Mouse (Mus musculus) forebrain, embryonic 11.5 days (tissue): ENCODE measurements at regions not wholly inside any gene's neighbourhood (a gene's known extent, or its start where the extent isn't known, plus 50 kb on each side); places are given as distances from the start of the nearest gene placed in this dataset.

Experiments used
- ATAC-seq: fragments of 200-750 bp; cut with Nextera tagmentation; replicated peaks from 2 replicates; pipeline ENCODE4 v1.8.0; 2017; ENCODE audit warnings: moderate TSS enrichment; ENCODE audit not compliant: low FRiP score
- DNase-seq: peaks from one replicate; pipeline ENCODE4 v3.0.0-alpha.2; 2017; ENCODE audit warnings: low spot score
- H3K27ac ChIP-seq: fragments of 300-500 bp; sonication (generic); 2 replicates; pipeline ENCODE4 v1.5.1; 2014; ENCODE audit warnings: low read depth, low read length
- H3K27me3 ChIP-seq: fragments of 300-500 bp; sonication (generic); 2 replicates; pipeline ENCODE4 v1.6.1; 2014; ENCODE audit warnings: mild to moderate bottlenecking, low read length, mixed read lengths; ENCODE audit not compliant: control insufficient read depth, insufficient read depth
- H3K36me3 ChIP-seq: fragments of 300-500 bp; sonication (generic); 2 replicates; pipeline ENCODE4 v1.6.1; 2014; ENCODE audit warnings: mild to moderate bottlenecking, low read length, moderate library complexity, mixed read lengths; ENCODE audit not compliant: control insufficient read depth, insufficient read depth
- H3K4me1 ChIP-seq: fragments of 300-500 bp; sonication (generic); replicated peaks from 2 replicates; pipeline ENCODE4 v1.6.1; 2014; ENCODE audit warnings: low read length, mixed read lengths; ENCODE audit not compliant: control insufficient read depth, insufficient read depth
- H3K4me2 ChIP-seq: fragments of 300-500 bp; sonication (generic); 2 replicates; pipeline ENCODE4 v1.6.1; 2014; ENCODE audit warnings: low read depth, mild to moderate bottlenecking, low read length, moderate library complexity, mixed read lengths; ENCODE audit not compliant: severe bottlenecking
- H3K4me3 ChIP-seq: fragments of 300-500 bp; sonication (generic); 2 replicates; pipeline ENCODE4 v1.5.1; 2014; ENCODE audit warnings: low read depth, low read length
- H3K9ac ChIP-seq: fragments of 300-500 bp; sonication (generic); 2 replicates; pipeline ENCODE4 v1.6.1; 2014; ENCODE audit warnings: low read length
- H3K9me3 ChIP-seq: fragments of 300-500 bp; sonication (generic); 2 replicates; pipeline ENCODE4 v1.6.1; 2016; ENCODE audit warnings: low read length, mixed read lengths; ENCODE audit not compliant: control insufficient read depth
- WGBS: fragments of 180-500 bp; shearing (Covaris S2); extraction: QIAGEN DNeasy Blood & Tissue Kit; methylation state at CpG from one replicate; pipeline ENCODE4 v1.1.7; 2014; 5-methylcytosine and 5-hydroxymethylcytosine counted together

- ATAC-seq = no peak
These were observed 129.1 kb upstream of the Sash1 start for GRCm38 (mm10) chr10:9014810-9015505.

DNA sequence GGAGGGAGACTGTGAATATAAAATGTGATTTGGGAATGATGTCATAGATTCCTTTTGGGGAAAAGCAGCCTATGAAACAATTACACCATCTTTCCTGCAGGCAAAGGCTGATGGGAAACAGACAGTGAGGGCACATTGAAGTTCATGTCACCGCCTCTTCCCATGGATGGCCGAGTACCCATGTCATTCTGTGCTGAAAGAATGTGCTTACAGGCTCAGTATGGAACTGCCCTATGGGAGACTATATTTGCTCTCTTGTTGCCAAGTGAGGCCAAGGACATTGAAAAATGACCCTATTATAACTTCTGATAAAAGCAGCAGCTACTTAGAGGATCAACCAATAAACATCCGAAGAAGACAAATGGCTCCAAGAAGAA is 127.7 kb upstream of the Sash1 start:
- Histone ChIP-seq H3K27me3 (no peaks in the 10 kb centered on the region), H3K36me3 (no peaks in the 10 kb centered on the region), H3K9me3 (no peaks in the 10 kb centered on the region), H3K4me3 (no peak overlapping the region), H3K4me1 (no peaks in the 10 kb centered on the region), H3K4me2 (no peak overlapping the region), H3K9ac (no peak overlapping the region), H3K27ac (no peak overlapping the region)
- no peak for DNase-seq
- WGBS = 72% methylated on average over 3 of the region's 3 CpGs
- no peak for ATAC-seq

More at GRCm38 (mm10) chr10:9014810-9015505, 129.1 kb upstream of the Sash1 start:
- 85% methylated on average over 11 of the region's 11 CpGs for WGBS
- Histone ChIP-seq H3K4me3 (no peak overlapping the region), H3K4me2 (no peak overlapping the region), H3K27me3 (no peaks in the 10 kb centered on the region), H3K9ac (no peak overlapping the region), H3K36me3 (no peaks in the 10 kb centered on the region), H3K4me1 (no peaks in the 10 kb centered on the region), H3K9me3 (no peaks in the 10 kb centered on the region), H3K27ac (no peak overlapping the region)
- peak; percentile 15 for DNase-seq

DNA sequence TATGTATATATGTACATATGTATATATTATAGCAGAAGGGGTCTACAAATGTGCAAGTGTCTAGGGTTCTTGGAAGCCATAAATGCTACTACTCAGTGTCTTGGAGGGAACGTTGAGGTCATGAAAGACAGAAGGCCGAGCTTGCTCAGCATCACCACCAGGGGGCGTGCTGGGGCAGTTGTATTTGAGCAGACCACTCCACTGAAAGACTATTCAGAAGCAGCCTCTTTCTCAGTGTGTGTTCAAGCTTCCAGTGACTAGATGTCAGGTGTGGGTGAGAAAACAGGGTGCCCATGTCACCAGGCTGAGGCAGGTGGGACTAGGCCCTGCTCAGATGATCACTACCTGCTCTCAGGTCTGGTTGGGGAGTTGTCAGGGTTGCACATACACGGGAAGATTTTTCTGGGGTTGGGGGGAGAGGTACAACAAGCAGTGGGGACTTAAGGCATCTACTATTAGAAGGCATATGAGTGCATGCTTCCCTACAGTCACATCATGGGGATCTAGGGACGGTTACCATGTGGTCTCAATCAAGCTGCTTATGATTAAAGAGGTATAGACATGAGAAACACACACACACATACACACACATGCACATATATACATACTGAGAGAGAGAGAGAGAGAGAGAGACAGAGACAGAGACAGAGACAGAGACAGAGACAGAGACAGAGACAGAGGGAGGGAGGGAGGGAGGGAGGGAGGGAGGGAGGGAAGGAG is 127.1 kb upstream of the Sash1 start:
- Histone ChIP-seq H3K4me3 (no peak overlapping the region), H3K9ac (no peak overlapping the region), H3K27ac (no peak overlapping the region), H3K36me3 (no peaks in the 10 kb centered on the region), H3K9me3 (no peaks in the 10 kb centered on the region), H3K4me1 (no peaks in the 10 kb centered on the region), H3K4me2 (no peak overlapping the region), H3K27me3 (no peaks in the 10 kb centered on the region)
- DNase-seq (peak; percentile 87), ATAC-seq (peak; percentile 67)
- 38% methylated on average over 5 of the region's 5 CpGs for WGBS

- no peak overlapping the region for H3K27ac ChIP-seq
- no peak overlapping the region for H3K4me3 ChIP-seq
- H3K36me3 ChIP-seq = no peaks in the 10 kb centered on the region
- H3K9ac ChIP-seq = no peak overlapping the region
- H3K9me3 ChIP-seq = no peaks in the 10 kb centered on the region
- no peak overlapping the region for H3K4me2 ChIP-seq
- H3K27me3 ChIP-seq = no peaks in the 10 kb centered on the region
- H3K4me1 ChIP-seq = no peaks in the 10 kb centered on the region
- DNase-seq = peak; percentile 38
- no peak for ATAC-seq
- WGBS = 72% methylated on average over 2 of the region's 2 CpGs
These were observed 126.0 kb upstream of the Sash1 start for GRCm38 (mm10) chr10:9011906-9012305.

- Histone ChIP-seq H3K4me2 (no peak overlapping the region), H3K36me3 (no peaks in the 10 kb centered on the region), H3K9me3 (no peaks in the 10 kb centered on the region), H3K4me3 (no peak overlapping the region), H3K4me1 (no peaks in the 10 kb centered on the region), H3K9ac (no peak overlapping the region), H3K27me3 (no peaks in the 10 kb centered on the region), H3K27ac (no peak overlapping the region)
- DNase-seq (no peak), ATAC-seq (no peak)
- 90% methylated on average over 13 of the region's 13 CpGs for WGBS
These were observed 124.3 kb upstream of the Sash1 start for GRCm38 (mm10) chr10:9010191-9010590.

GRCm38 (mm10) chr10:9005140-9005909 is 119.5 kb upstream of the Sash1 start:
- H3K9ac ChIP-seq = no peak overlapping the region
- H3K9me3 ChIP-seq = no peaks in the 10 kb centered on the region
- H3K36me3 ChIP-seq = no peaks in the 10 kb centered on the region
- no peaks in the 10 kb centered on the region for H3K27me3 ChIP-seq
- no peak overlapping the region for H3K27ac ChIP-seq
- DNase-seq = no peak
- H3K4me2 ChIP-seq = no peak overlapping the region
- no peak overlapping the region for H3K4me3 ChIP-seq
- no peaks in the 10 kb centered on the region for H3K4me1 ChIP-seq
- no peak for ATAC-seq
- 72% methylated on average over 10 of the region's 10 CpGs for WGBS

DNA sequence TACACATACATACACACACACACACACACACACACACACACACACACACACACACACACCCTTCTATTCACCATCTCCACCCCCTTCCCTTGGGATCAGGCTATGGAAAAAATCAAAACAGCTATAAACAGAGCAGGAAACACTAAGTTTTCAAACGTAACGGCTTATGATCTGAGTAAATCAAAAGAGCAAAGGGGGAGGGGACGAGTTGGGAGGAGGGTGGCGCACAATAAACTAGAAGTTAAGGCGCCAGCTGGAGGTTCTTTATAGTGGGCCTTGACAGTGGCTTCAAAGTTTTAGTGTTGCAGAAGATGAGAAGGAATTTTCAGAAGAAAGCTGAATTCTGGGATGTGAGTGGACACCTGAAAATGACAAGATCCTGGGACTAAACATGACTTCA is 116.4 kb upstream of the Sash1 start:
- WGBS = 80% methylated on average over 5 of the region's 5 CpGs
- no peak overlapping the region for H3K4me2 ChIP-seq
- no peak overlapping the region for H3K9ac ChIP-seq
- no peak overlapping the region for H3K4me3 ChIP-seq
- no peak overlapping the region for H3K27ac ChIP-seq
- H3K4me1 ChIP-seq = no peaks in the 10 kb centered on the region
- DNase-seq (no peak), ATAC-seq (no peak)
- H3K27me3 ChIP-seq = no peaks in the 10 kb centered on the region
- H3K9me3 ChIP-seq = no peaks in the 10 kb centered on the region
- no peaks in the 10 kb centered on the region for H3K36me3 ChIP-seq

GRCm38 (mm10) chr10:8998758-8999398 is 113.0 kb upstream of the Sash1 start:
- no peak for DNase-seq
- Histone ChIP-seq H3K27ac (no peak overlapping the region), H3K27me3 (no peaks in the 10 kb centered on the region), H3K9ac (no peak overlapping the region), H3K4me2 (no peak overlapping the region), H3K36me3 (no peaks in the 10 kb centered on the region), H3K4me3 (no peak overlapping the region), H3K9me3 (no peaks in the 10 kb centered on the region), H3K4me1 (no peaks in the 10 kb centered on the region)
- WGBS = 55% methylated on average over 5 of the region's 5 CpGs
- 0 out of 2 replicates have a peak, but pooled peaks have one; percentile 30 for ATAC-seq
